Mouse (Mus musculus) adrenal gland, adult 8-10 months (tissue): ENCODE data around the gene Tspan5. TPM values are rescaled to one million over a fixed set of nuclear protein-coding genes. Genes with fewer than 3 reads are reported as not detected.
A peak's percentile ranks its signal among the peaks of the same experiment; 100 is the strongest.

Source experiments
- DNase-seq: peaks from one replicate; pipeline ENCODE4 v3.0.0; 2022
- total RNA-seq, 4 experiments: library from RNA; stranded (reverse); gene quantifications; 2 replicates each; pipeline ENCODE4 v1.2.4; 2022

Tspan5 gene
- total RNA-seq, 4 experiments from 2014 or later: 46.7 to 102 (median 77.6) TPM

DNA sequence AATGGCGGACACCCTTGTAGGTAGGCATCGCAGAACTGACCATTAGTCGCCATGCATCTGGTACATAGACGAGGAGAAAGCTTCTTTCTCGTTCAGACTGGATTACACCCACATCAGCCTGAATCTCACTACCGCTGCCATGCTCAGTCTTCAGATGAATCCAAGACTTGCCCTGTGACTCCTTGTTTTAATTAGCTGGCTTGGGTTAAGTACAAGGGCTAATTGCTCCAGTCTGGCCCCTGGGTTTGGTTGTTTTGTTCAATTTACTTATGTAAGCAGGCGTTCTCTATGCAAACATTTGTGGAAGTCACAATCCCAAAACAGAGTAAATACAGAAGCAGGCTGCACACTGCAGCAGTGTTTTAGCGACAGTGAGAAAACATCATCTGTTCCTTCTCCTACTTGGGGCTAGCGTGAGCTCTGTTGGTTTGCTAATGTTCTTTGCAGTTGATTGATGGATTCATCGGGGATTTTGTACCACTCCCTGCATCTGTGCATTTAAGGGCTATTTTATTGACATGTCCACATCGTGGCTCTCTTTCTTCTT lies 107.8 kb downstream of the Tspan5 start:
- no peak for DNase-seq

DNA sequence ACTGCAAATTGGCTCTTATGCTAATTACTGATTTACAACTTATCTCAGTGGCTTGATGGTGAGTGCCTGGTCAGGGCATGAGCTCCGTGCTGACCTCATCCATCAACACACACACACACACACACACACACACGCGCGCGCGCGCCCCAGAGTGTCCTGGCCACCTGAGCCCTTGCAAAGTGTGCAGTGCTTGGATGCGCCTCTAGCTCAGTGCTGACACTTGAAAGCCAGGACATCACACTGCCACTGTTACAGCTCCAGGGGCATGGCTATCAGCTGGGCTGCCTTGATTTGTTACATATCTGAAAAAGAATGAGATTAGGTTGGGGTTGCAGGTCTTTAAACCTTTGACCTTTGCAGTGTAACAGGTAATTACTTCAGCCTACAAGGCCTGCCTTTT lies 109.9 kb downstream of the Tspan5 start:
- no peak for DNase-seq

DNA sequence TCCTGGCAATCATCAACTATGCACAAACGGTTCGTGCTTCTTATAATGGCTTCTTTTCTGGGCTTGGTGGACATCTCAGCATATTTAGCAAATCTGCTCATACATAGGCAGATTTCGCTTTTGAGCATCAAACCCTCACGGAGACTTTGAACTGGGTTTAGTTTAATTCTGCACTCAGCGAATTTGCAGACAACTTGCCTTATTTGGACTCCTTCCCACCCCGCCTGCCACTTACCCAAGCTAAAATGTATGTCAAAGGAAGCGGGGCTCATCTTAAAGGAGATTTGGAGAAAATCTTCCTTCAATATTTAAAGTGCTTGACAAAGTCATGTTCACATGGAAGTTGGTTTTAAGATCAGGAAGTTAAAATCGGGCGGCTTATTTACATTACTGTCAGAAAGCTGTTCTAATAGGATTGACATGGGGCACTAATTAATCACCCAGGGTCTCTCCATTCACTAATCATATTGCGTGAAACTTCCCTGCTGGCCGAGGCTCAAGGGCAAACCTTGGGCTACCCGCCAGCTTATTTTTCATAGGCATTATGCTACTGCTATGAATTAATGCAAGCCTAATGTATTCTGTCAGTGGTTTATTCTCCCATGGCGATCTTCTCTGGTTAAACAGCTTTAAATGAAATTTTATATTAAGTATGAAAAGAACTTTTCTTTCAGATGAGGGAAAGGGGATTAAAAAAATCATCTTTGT lies 111.1 kb downstream of the Tspan5 start:
- DNase-seq: peak; percentile 64

DNA sequence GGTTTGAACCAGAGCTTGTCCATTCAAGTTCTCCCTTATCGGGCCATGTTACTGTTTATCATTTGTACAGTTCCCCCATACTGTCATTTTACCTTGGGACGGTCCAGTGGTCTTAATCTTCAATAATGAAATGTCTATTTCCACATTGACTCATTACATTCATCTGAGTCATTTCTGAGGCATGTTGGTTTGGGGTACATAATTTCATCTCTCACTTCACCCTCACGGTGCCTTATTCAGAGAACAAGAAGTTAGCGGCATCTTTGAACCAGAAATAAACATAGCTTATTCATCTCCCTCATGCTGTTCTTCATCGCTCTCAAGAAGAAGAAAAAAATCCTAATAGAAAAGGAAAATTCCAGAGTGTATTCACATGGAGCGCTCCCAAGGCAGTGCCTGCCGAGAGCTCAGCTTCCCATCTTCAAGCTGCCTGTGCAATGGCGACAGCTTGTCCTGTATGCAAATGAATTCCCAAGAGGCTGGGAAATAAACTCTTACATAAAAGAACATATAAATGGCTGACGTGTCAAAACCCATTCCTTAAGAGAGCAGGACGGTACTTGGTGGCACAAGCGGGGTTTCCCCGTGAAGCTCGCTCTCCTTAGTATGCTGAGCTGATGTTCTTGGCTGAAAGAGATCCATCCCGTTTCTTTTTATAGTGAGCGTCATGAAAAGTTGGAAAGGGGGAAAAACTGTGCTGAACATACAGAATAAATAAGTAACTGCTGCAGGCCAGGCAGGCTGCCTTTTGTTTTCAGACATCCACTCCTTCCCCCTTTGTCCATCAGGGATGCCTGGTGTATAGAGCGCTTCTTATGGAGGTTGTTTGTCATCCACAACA lies 112.2 kb downstream of the Tspan5 start:
- no peak for DNase-seq

DNA sequence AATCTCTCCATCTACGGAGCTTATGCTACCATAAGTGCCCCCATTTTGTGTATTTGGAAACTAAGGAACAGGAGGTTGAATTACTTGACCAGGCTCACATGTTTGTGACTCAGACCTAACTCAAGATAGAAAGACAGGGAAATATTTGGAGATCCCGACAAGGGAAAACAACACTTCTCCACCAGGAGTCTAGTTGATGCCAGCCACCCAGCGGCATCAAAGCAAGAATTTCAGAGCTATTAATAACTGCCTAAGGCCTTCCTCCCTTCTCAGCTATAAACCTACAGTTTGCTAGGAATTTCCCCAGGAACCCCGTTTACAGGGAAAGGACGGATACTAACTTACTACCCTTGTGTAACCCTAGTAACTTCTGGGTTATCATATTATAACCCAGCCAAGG lies 113.4 kb downstream of the Tspan5 start:
- no peak for DNase-seq

DNA sequence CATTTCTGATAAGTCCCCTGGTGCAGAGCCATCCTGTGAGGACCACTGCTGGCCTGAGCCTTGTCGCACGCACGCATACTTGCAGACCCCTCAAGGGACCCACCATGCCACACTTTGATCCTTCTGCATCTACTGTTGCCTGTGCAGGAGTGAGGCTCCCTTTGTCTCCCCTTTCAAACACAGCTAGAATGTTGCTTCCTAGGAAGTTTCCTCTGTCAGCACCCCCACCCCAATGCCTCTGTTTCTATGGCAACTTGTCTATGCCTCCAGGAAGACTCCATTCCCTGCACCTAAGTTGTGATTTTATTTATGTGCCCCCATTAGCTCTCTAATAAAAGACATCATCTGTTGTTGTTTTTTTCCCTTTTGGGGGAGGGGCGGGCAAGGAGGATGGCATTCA lies 115.0 kb downstream of the Tspan5 start:
- DNase-seq: no peak

DNA sequence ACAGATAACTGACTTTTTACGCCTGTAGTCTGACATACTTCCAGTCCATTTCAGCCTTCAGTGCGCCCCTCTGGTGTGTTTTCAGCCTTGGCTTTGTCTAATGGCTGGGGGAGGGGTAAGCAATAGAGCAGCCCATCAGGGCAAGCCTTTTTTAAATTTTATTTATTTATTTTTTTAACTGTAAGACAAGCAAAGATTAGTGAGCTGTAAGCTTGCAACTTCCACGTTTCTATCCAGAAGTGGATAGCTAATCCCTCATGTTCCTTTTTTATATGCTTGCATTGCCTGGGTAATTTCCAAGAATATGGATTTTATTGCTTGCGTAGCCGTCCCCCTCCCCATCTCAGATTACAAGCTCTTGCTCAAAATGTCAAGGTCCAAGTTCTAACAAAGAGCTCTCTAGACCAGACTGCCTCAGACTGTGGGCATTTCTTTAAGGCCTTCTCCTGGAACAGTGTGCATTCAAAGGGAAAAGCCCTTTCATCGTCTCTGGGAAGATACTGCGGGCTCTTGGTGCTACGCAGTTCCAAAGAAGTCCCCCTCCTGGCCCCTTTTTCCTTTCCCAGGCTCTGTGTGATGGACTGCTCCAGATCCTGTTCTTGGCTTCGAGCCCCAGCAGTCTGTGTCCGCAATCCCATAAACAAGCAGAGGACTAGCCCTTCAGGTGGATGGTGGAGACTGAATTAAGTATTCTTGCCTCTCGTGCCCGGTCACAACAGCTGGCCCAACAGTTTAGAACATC lies 116.0 kb downstream of the Tspan5 start:
- no peak for DNase-seq

DNA sequence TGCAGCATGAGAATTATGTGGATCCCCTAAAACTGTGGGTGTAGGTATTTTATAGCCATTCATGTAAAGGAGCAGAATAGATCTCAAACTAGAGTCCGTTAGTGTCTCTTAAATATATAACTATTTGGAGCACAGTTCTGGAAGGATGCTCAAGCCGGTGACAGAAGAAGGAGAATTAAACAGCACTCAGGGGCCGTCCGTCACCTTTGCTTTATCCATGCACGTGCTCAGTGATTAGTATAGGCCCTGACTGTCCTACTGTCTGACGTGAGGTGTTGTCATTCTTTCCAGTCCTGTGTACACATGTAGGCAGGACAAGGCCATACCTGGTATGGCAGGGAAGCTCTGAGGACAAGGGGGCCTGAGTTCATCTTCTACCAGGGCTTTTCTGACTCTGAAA lies 116.7 kb downstream of the Tspan5 start:
- no peak for DNase-seq

DNA sequence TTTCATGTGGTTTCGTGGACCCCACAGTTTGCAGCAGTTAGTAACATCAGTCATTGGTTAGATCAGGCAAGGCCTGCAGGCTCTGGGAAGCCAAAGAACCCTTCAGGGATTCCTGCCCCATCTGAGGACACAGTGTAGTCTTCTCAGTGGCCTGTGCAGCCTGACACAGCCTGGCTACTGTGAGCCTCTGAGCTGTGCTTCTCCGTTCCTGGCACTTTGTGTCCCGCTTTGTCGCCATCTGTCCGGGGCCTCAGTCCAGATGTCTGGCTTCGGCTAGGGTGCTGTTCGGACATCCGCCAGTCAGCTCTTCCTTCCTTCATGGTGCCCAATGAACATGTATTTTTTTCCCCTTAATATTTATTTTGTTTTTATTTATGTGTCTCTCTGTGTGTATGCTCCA lies 117.2 kb downstream of the Tspan5 start:
- no peak for DNase-seq

DNA sequence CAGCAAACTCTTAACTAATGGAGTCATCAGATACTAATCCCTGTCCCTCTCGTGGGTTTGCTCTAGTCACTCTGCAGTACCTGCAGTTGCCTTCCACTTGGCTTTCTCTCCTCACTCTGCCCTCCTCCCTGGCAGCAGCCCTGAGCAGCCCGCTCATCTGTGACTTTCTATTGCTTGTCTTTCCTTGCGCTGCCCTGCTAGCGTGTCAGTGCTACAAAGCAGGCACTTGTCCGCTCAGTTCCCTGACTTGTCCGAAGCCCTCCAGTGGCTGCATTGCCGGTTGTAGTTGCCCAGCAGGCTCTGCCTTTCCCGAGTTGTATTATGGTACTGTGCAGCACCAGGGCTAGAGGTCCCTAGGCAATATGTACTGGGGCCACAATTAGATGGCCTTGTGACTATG lies 117.7 kb downstream of the Tspan5 start:
- peak; percentile 30 for DNase-seq

DNA sequence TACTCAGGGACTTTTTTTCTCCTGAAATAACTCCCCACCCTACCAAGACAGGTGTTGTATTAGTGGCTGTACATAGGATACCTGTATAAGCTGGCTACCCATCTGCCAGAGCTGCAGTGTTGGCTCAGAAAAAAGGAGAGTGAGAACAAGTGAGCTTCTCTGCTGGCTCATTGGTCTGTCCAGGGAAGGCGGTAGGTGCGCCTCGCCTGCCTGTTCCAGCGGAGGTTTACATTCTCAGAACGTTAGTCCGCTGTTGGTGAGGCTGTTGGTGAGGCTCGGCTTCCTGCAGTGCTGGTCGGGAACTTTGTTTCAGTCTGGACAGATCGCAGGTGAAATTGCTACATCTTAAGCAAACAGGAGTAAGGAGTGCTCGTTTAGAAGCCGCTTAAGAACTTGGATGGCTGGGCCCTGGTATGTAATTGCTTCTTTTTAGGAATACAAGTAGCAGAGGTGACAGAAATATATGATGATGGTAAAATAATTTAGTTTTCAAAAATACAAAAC lies 118.3 kb downstream of the Tspan5 start:
- no peak for DNase-seq

DNA sequence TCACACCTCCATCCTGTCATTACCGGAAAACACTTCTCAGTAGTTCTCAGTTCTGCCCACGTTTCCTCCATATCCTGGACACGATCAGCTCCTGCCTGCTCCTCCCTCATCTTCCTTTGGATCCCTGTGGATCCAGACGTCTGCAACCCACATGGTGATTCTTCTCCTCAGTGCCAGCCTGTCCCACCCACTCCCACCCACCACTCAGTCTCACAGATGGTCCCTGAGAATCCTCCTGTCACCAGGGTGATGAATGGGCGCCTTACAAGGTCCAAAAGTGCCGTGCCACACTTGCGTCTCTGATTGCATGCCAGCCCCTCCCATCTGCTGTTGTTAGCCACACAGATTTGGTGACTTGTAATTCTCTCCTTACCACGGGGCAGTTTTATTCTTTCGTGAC lies 119.0 kb downstream of the Tspan5 start:
- DNase-seq: no peak

DNA sequence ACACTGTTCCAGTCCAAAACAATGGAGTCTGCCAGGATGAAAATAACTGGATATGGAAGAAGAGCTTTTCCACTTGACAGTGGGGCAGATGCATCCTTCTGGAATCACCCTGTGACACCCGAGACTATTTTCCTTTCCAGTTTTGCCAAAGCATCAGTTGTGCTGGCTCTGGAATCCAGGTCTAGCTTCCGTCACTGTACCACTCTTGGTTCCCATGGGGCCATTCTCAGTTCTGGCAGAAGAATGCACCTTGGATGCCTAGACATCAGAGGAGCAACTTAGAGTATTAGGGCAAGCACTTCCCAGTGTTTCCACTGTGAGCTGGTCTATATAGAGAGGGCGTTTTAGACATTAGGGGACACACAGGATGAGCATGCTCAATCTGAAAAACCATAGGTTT lies 119.6 kb downstream of the Tspan5 start:
- no peak for DNase-seq

DNA sequence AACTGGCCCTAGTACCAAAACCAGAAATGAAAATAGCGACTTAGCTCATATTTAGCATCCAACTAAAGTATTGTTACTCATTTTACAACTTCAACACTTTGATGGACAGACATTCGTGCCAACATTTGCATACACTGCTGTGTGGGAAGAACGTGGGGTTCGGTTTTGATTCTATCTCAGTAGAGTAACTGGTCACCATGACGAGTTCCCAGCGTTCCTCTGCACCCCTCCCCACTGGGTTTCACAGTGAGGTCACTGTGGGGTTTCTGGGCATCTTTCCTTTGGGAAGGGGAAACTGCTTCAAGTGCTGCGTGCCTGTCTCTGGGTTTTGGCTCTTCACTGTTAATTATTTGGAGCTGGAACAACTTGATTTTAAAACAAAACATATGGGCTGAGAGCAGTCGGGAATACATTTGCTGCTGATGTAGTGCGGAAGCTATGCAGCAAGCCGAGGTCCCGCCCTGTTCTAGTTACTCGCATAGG lies 122.2 kb downstream of the Tspan5 start:
- no peak for DNase-seq

DNA sequence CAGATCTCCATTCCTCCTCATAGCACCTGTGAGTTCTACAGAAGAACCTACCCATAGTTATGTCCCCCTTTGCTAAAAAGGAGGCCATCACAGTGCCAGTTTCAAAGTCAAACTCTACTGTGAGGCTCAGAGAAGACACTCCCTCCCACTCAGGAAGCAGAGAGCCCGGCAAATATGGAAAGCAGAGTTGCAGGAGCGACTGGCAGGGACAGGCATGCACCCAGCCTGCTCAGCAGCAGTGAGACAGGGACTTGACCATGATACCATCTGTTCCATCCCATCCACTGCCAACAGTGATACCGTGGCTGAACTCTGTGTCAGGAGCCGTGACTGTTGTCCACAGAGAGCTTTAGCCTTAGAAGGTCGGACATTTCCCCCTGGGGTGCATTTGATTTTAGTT lies 123.3 kb downstream of the Tspan5 start:
- DNase-seq: no peak

DNA sequence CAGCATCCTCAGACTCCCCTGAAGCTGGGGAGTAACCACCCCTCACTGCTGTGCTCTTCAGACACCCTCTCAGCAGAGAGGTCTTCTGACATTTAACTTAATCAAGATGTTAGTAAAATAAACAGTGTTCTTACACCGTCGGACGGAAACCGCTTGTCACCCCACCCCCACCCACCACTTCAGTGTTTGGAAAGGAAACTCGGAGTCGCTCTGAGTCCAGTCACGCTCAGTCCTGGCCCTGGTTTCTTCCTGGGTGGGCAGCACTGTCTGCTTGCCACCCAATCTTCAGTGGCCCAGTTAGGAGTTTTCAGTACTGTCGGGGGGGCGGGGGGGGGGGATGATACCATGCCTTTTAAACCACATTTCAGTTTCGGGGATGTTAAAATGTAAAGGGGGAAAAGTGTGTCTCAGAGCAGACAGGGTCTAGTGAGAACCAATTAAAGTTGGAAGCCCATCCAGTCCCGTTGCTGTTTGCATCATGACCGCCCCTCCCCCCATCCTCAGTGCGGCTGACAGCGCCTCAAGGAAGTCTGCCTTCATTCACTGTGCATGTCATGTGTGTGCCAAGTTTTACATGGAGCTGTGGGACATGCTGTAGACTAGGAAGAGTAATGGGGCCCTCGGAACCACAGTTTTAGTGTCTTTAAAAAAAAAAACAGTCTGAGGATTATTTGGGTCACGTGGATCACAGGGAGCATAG lies 125.3 kb downstream of the Tspan5 start:
- no peak for DNase-seq

DNA sequence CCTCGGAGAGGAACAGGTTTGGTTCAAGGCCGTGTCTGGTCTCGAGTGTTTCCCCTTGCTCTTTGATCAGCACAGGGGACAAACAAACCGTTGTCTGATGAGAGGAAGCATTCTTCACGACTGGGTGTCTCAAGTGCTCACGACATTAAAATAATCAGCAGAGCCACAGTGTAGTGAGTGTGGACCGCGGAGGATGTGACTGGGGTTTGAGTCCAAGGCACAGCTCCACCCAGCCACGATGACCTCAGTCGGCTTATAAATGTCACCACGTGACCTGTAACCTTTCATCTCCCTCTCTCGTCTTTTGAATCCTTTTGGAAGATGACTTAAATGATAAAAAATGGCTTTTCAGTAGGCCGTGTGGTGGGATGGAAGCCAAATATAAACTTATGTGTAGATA lies 126.4 kb downstream of the Tspan5 start:
- peak; percentile 32 for DNase-seq

DNA sequence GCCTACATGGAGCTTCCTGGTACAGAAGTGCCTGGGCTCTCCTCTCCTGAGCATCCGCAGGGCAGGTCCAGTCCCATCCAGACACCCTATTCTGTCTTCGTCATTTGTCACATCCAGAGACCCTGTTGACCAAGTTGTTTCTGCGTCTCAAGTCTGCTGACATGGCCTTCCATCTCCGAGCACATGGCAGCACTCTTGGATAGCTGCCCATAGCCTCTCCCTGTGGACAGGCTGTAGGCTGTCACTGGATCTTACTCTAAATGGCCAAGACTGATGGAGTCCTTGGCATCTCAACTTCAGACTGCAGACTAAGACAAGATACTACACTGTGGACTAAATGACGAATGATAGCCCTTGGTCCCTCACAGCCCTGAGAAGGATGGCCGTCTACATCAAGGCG lies 133.3 kb downstream of the Tspan5 start:
- peak; percentile 29 for DNase-seq

DNA sequence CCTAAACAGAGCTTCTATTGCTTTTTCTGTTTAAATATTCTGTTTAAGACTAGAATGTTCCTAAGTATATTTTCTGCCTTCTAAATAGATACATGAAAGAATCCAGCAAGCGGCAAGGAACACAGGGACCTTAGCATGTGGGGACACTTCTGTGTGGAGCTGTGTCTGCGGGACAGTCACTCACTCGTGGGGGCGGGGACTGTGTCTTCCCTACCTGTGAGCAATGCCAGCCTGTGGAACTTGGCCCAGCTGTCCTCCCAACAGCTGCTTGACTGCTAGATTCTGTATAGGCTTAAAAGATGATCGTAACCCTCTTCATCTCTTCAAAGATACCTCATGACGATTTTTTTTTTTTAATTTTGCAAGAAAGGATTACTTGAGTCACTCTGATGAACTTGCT lies 133.9 kb downstream of the Tspan5 start:
- no peak for DNase-seq

DNA sequence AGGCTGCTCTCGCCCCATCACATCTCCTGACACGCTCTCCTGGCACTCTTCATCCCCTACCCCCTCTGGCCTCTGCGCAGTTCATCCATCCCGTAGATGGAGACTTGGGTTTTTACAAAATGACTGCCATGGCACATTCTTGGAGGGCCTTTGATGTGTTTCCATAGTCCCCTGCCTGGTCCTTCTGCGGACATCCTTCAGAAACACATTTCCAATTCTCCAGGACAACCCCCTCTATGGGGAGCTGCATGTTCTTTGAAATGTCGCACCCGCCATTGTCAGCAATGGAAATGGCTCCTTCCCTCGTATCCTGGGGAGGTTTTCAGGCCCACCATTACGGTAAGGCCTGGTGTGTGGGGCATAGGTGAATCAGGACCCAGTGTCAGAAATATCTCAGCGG lies 134.4 kb downstream of the Tspan5 start:
- DNase-seq: no peak

DNA sequence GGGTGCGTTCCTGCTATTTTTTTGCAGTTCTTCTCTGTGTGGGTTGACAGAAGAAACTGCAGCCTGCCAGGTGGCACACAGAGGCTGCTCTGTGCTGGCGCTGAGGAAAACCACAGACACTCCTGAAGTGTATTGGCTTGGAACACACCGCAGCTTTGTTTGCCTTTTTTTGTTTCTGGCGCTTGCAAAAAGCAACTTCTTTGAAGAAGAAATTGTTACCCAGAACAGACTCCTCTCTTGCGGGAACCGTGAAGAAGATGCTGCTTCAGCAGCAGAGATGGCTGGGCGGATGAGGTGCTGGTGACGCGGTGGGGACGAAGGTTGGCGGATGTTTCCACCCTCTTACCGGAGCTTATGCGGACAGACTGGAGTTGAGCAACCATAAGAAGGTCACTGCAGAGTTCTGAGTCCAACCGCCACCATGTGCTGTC lies 135.0 kb downstream of the Tspan5 start:
- DNase-seq: no peak

DNA sequence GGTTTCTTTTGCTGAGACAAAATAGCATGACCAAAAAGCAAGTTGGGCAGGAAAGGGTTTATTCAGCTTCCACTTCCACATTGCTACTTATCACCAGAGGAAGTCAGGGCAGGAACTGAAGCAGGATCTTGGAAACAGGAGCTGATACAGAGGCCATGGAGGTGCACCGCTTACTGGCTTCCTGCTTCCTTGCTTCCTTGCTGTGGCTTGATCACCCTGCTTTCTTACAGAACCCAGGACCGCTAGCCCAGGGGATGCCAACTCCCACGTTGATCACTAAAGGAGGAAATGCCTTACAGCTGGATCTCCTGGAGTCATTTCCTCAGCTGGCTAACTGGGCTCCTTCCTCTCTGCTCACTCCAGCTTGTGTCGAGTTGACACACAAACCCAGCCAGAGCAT lies 135.7 kb downstream of the Tspan5 start:
- DNase-seq: no peak
